Mouse (Mus musculus) liver, embryonic 12.5 days (tissue): Measurements from ENCODE around the gene Slc17a7. TPM values are rescaled to one million over a fixed set of nuclear protein-coding genes. Genes with fewer than 3 reads are reported as not detected.
"Not testable (repeated sequence)": the region's sequence is repeated elsewhere in the genome, so short reads cannot be mapped to it uniquely, and the experiment has no call there.

Experiments
- ATAC-seq: fragments of 200-750 bp; cut with Nextera tagmentation; 2 replicates; pipeline ENCODE4 v1.8.0; 2017; ENCODE audit warnings: moderate number of reproducible peaks, mild to moderate bottlenecking, moderate library complexity
- H3K27ac ChIP-seq: fragments of 300-500 bp; sonication (generic); 2 replicates; pipeline ENCODE4 v1.5.1; 2016; ENCODE audit warnings: mild to moderate bottlenecking
- H3K27me3 ChIP-seq: fragments of 300-500 bp; sonication (generic); replicated peaks from 2 replicates; pipeline ENCODE4 v1.6.1; 2016; ENCODE audit warnings: mild to moderate bottlenecking, moderate library complexity
- H3K36me3 ChIP-seq: fragments of 300-500 bp; sonication (generic); 2 replicates; pipeline ENCODE4 v1.6.1; 2016; ENCODE audit warnings: mild to moderate bottlenecking, moderate library complexity
- H3K4me1 ChIP-seq: fragments of 300-500 bp; sonication (generic); 2 replicates; pipeline ENCODE4 v1.6.1; 2016
- H3K4me2 ChIP-seq: fragments of 300-500 bp; sonication (generic); 2 replicates; pipeline ENCODE4 v1.6.1; 2016; ENCODE audit warnings: mild to moderate bottlenecking, moderate library complexity
- H3K4me3 ChIP-seq: fragments of 300-500 bp; sonication (generic); 2 replicates; pipeline ENCODE4 v1.5.1; 2016; ENCODE audit warnings: mild to moderate bottlenecking, moderate library complexity
- H3K9ac ChIP-seq: fragments of 300-500 bp; sonication (generic); 2 replicates; pipeline ENCODE4 v1.6.1; 2016; ENCODE audit warnings: mild to moderate bottlenecking, moderate library complexity
- H3K9me3 ChIP-seq: fragments of 300-500 bp; sonication (generic); replicated peaks from 2 replicates; pipeline ENCODE4 v1.6.1; 2016; ENCODE audit warnings: mild to moderate bottlenecking, moderate library complexity
- WGBS: fragments of 180-500 bp; shearing (Covaris S2); methylation state at CpG from one replicate; pipeline ENCODE4 v1.1.7; 2016; ENCODE audit not compliant: insufficient replicate concordance; 5-methylcytosine and 5-hydroxymethylcytosine counted together
- polyA plus RNA-seq: library from polyadenylated mRNA; unstranded; fragments of >200 nt; fragmentation: Nextera tagmentation; extraction: Ambion mirVana; gene quantifications from 2 replicates; pipeline ENCODE4 v1.2.1, GENCODE M21; 2016

The Slc17a7 gene
- polyA plus RNA-seq, 1 experiment from 2014 or later, result not detected

GRCm38 (mm10) chr7:45148534-45149098, 15.1 kb upstream of the Slc17a7 start:
- H3K9ac ChIP-seq, result peak overlapping the region; percentile 13; the same call in 1 of the 2 replicates
- H3K4me1 ChIP-seq, result peaks cover 39% of the 10 kb centered on the region
- H3K4me3 ChIP-seq, result no peak overlapping the region
- no peaks in the 10 kb centered on the region for H3K27me3 ChIP-seq
- no peaks in the 10 kb centered on the region for H3K9me3 ChIP-seq
- ATAC-seq, result no peak
- H3K4me2 ChIP-seq, result no peak overlapping the region
- H3K36me3 ChIP-seq, result peaks cover 53% of the 10 kb centered on the region
- 65% methylated on average over 4 of the region's 4 CpGs for WGBS
- no peak overlapping the region for H3K27ac ChIP-seq

- Histone ChIP-seq H3K36me3 (peaks cover 43% of the 10 kb centered on the region), H3K27ac (no peak overlapping the region), H3K4me2 (no peak overlapping the region), H3K4me3 (no peak overlapping the region), H3K27me3 (no peaks in the 10 kb centered on the region), H3K9me3 (no peaks in the 10 kb centered on the region), H3K4me1 (peaks cover 41% of the 10 kb centered on the region), H3K9ac (no peak overlapping the region)
- no peak for ATAC-seq
- whole genome bisulfite sequencing, result 78% methylated on average over 6 of the region's 6 CpGs
These were observed 14.2 kb upstream of the Slc17a7 start for GRCm38 (mm10) chr7:45149545-45149944.

- 73% methylated on average over 4 of the region's 4 CpGs for WGBS
- no peak overlapping the region for H3K27ac ChIP-seq
These were observed 13.4 kb upstream of the Slc17a7 start for GRCm38 (mm10) chr7:45150321-45150720.

GRCm38 (mm10) chr7:45151303-45151702, 12.4 kb upstream of the Slc17a7 start:
- no peaks in the 10 kb centered on the region for H3K9me3 ChIP-seq
- no peak for ATAC-seq
- no peak overlapping the region for H3K9ac ChIP-seq
- 66% methylated on average over 11 of the region's 11 CpGs for WGBS
- H3K27me3 ChIP-seq, result no peaks in the 10 kb centered on the region
- H3K4me1 ChIP-seq, result peaks cover 54% of the 10 kb centered on the region
- H3K27ac ChIP-seq, result no peak overlapping the region
- no peak overlapping the region for H3K4me3 ChIP-seq
- peaks cover 30% of the 10 kb centered on the region for H3K36me3 ChIP-seq
- no peak overlapping the region for H3K4me2 ChIP-seq

More at GRCm38 (mm10) chr7:45150321-45150720, 13.4 kb upstream of the Slc17a7 start:
- H3K4me1 ChIP-seq, result peaks cover 48% of the 10 kb centered on the region
- H3K9ac ChIP-seq, result no peak overlapping the region
- peaks cover 36% of the 10 kb centered on the region for H3K36me3 ChIP-seq
- H3K9me3 ChIP-seq, result no peaks in the 10 kb centered on the region
- no peak overlapping the region for H3K4me2 ChIP-seq
- no peaks in the 10 kb centered on the region for H3K27me3 ChIP-seq
- no peak overlapping the region for H3K4me3 ChIP-seq
- no peak for ATAC-seq

GRCm38 (mm10) chr7:45153052-45153451, 10.7 kb upstream of the Slc17a7 start:
- Histone ChIP-seq H3K9ac (peak overlapping the region; percentile 82; the same call in 1 of the 2 replicates), H3K27ac (peak overlapping the region; percentile 92; the same call in 1 of the 2 replicates), H3K4me1 (peaks cover 47% of the 10 kb centered on the region), H3K4me2 (peak overlapping the region; percentile 76), H3K4me3 (peak overlapping the region; percentile 73; the same call in 1 of the 2 replicates), H3K36me3 (peaks cover 26% of the 10 kb centered on the region)
- not testable (repeated sequence) for H3K9me3 ChIP-seq, ATAC-seq, H3K27me3 ChIP-seq
- 76% methylated on average over 2 of the region's 2 CpGs for WGBS

GRCm38 (mm10) chr7:45153586-45153985, 10.2 kb upstream of the Slc17a7 start:
- H3K4me3 ChIP-seq, result peak overlapping the region; percentile 73
- H3K9me3 ChIP-seq, result no peaks in the 10 kb centered on the region
- peaks cover 27% of the 10 kb centered on the region; the same call in 1 of the 2 replicates for H3K36me3 ChIP-seq
- H3K4me2 ChIP-seq, result peak overlapping the region; percentile 76
- 3% methylated on average over 5 of the region's 5 CpGs for WGBS
- peak overlapping the region; percentile 92 for H3K27ac ChIP-seq
- peaks cover 42% of the 10 kb centered on the region for H3K4me1 ChIP-seq
- H3K9ac ChIP-seq, result peak overlapping the region; percentile 82
- H3K27me3 ChIP-seq, result no peaks in the 10 kb centered on the region
- no peak for ATAC-seq

- WGBS, result 3% methylated on average over 68 of the region's 69 CpGs
- Histone ChIP-seq H3K4me1 (peaks cover 41% of the 10 kb centered on the region), H3K9me3 (no peaks in the 10 kb centered on the region), H3K4me2 (peak within 1 kb of the TSS; percentile 76), H3K27ac (peak within 1 kb of the TSS; percentile 92), H3K27me3 (no peaks in the 10 kb centered on the region), H3K36me3 (peaks cover 29% of the 10 kb centered on the region; the same call in 1 of the 2 replicates), H3K9ac (peak within 1 kb of the TSS; percentile 82), H3K4me3 (peak within 1 kb of the TSS; percentile 73)
- ATAC-seq, result peak; percentile 94
These were observed 9.4 kb upstream of the Slc17a7 start, which contains the start of the genes Pih1d1 and Aldh16a1 for GRCm38 (mm10) chr7:45154096-45154992. Pih1d1 (plus strand) TSS chr7:45154303. Aldh16a1 (minus strand) TSS chr7:45154584.

GRCm38 (mm10) chr7:45154993-45155514, 8.7 kb upstream of the Slc17a7 start:
- 62% methylated on average over 12 of the region's 12 CpGs for WGBS

GRCm38 (mm10) chr7:45155590-45155989, 8.2 kb upstream of the Slc17a7 start:
- ATAC-seq, result no peak
- Histone ChIP-seq H3K36me3 (peaks cover 28% of the 10 kb centered on the region; the same call in 1 of the 2 replicates), H3K9ac (no peak overlapping the region), H3K27me3 (no peaks in the 10 kb centered on the region), H3K4me3 (no peak overlapping the region), H3K4me2 (no peak overlapping the region), H3K4me1 (peaks cover 32% of the 10 kb centered on the region), H3K9me3 (no peaks in the 10 kb centered on the region), H3K27ac (peak overlapping the region; percentile 92; the same call in 1 of the 2 replicates)
- 77% methylated on average over 9 of the region's 9 CpGs for WGBS

More at GRCm38 (mm10) chr7:45154993-45155514, 8.7 kb upstream of the Slc17a7 start:
- Histone ChIP-seq H3K4me2 (peak overlapping the region; percentile 76), H3K27me3 (no peaks in the 10 kb centered on the region), H3K9me3 (no peaks in the 10 kb centered on the region), H3K4me1 (peaks cover 37% of the 10 kb centered on the region), H3K27ac (peak overlapping the region; percentile 92), H3K9ac (peak overlapping the region; percentile 82; the same call in 1 of the 2 replicates), H3K4me3 (peak overlapping the region; percentile 73), H3K36me3 (peaks cover 28% of the 10 kb centered on the region; the same call in 1 of the 2 replicates)
- ATAC-seq, result peak; percentile 4; the same call in 1 of the 2 replicates

GRCm38 (mm10) chr7:45156206-45156605, 7.5 kb upstream of the Slc17a7 start:
- Histone ChIP-seq H3K27ac (no peak overlapping the region), H3K4me3 (no peak overlapping the region), H3K4me1 (peaks cover 27% of the 10 kb centered on the region), H3K27me3 (no peaks in the 10 kb centered on the region), H3K9me3 (no peaks in the 10 kb centered on the region), H3K9ac (no peak overlapping the region), H3K4me2 (no peak overlapping the region), H3K36me3 (peaks cover 28% of the 10 kb centered on the region; the same call in 1 of the 2 replicates)
- WGBS, result 89% methylated on average over 15 of the region's 15 CpGs
- no peak for ATAC-seq

- Histone ChIP-seq H3K9me3 (no peaks in the 10 kb centered on the region), H3K4me1 (peaks cover 34% of the 10 kb centered on the region), H3K9ac (no peak overlapping the region), H3K27ac (no peak overlapping the region), H3K4me2 (no peak overlapping the region), H3K27me3 (peaks cover 3% of the 10 kb centered on the region), H3K36me3 (peaks cover 28% of the 10 kb centered on the region; the same call in 1 of the 2 replicates), H3K4me3 (no peak overlapping the region)
- no peak for ATAC-seq
- 83% methylated on average over 14 of the region's 14 CpGs for WGBS
These were observed 6.3 kb upstream of the Slc17a7 start for GRCm38 (mm10) chr7:45157459-45157858.
